Mouse (Mus musculus) thymus, adult 2 months (tissue): ENCODE measurements around the gene Dnajc13. TPM values are rescaled to one million over a fixed set of nuclear protein-coding genes. Genes with fewer than 3 reads are reported as not detected.

Source experiments
- DNase-seq: peaks from one replicate; pipeline ENCODE4 v3.0.0; 2021
- H3K27ac ChIP-seq: fragments of 200-500 bp; 2 replicates; pipeline ENCODE4 v1.5.1; 2012; ENCODE audit warnings: low read length, control low read depth; ENCODE audit not compliant: control insufficient read depth, insufficient read depth
- H3K27me3 ChIP-seq: fragments of 200-500 bp; 2 replicates; pipeline ENCODE4 v1.6.1; 2012; ENCODE audit warnings: mild to moderate bottlenecking, low read length, moderate library complexity, mixed read lengths; ENCODE audit not compliant: control insufficient read depth, insufficient read depth
- H3K36me3 ChIP-seq: fragments of 200-500 bp; 2 replicates; pipeline ENCODE4 v1.6.1; 2012; ENCODE audit warnings: mild to moderate bottlenecking, low read length, moderate library complexity; ENCODE audit not compliant: control insufficient read depth, insufficient read depth
- H3K4me1 ChIP-seq: fragments of 200-500 bp; replicated peaks from 2 replicates; pipeline ENCODE4 v1.6.1; 2012; ENCODE audit warnings: low read length; ENCODE audit not compliant: control insufficient read depth, insufficient read depth
- H3K4me3 ChIP-seq: fragments of 200-500 bp; 2 replicates; pipeline ENCODE4 v1.5.1; 2012; ENCODE audit warnings: mild to moderate bottlenecking, low read length, control low read depth, moderate library complexity; ENCODE audit not compliant: control insufficient read depth, insufficient read depth
- CTCF ChIP-seq: fragments of 200-500 bp; IDR thresholded peaks from 2 replicates; pipeline ENCODE4 v1.5.1; 2012; ENCODE audit warnings: mild to moderate bottlenecking, control low read depth, low read length, moderate library complexity, borderline replicate concordance; ENCODE audit not compliant: control insufficient read depth, poor library complexity, insufficient read depth; ENCODE audit errors: extremely low read depth
- POLR2A ChIP-seq: fragments of 200-500 bp; IDR thresholded peaks from 2 replicates; pipeline ENCODE4 v1.6.1; 2012; ENCODE audit warnings: mild to moderate bottlenecking, low read length, control low read depth, moderate library complexity; ENCODE audit not compliant: control insufficient read depth, poor library complexity, insufficient read depth; ENCODE audit errors: extremely low read depth
- whole genome bisulfite sequencing: fragments of 180-500 bp; shearing (Covaris S2); methylation state at CpG from one replicate; pipeline ENCODE4 v1.1.7; 2018; 5-methylcytosine and 5-hydroxymethylcytosine counted together
- polyA plus RNA-seq: library from polyadenylated mRNA; depleted of rRNA; stranded (reverse); fragments of >200 nt; gene quantifications from 2 replicates; pipeline ENCODE4 v1.2.3, GENCODE M21; 2012

Dnajc13 gene
- polyA plus RNA-seq, 1 experiment, result 59.7 TPM

DNA sequence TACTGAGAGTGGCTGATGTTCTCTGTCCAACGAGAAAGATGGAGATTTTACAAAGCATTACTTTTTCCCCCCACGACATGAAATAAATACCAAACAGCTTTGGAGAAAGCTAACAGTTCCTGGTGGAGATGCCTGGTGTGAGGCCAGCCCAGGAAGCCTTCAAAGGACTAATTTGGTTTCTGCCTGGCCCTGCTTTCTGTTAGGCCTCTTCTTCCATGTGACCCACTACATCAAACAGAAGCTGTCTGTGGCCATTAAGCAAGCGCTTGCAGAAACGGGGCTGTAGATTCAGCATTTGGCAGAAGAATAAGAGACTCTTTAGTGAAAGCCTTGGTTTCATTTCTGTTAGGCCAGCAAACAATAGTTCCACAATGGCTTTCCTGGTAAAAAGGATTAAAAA, 8.9 kb upstream of the Dnajc13 start:
- TF ChIP-seq CTCF, result no peak
- no peak for TF ChIP-seq POLR2A
- H3K27ac ChIP-seq, result no peak overlapping the region
- no peaks in the 10 kb centered on the region for H3K27me3 ChIP-seq
- no peak overlapping the region for H3K4me3 ChIP-seq
- no peaks in the 10 kb centered on the region for H3K4me1 ChIP-seq
- H3K36me3 ChIP-seq, result no peaks in the 10 kb centered on the region
- 78% methylated on average over 4 of the region's 4 CpGs for WGBS
- DNase-seq, result no peak

DNA sequence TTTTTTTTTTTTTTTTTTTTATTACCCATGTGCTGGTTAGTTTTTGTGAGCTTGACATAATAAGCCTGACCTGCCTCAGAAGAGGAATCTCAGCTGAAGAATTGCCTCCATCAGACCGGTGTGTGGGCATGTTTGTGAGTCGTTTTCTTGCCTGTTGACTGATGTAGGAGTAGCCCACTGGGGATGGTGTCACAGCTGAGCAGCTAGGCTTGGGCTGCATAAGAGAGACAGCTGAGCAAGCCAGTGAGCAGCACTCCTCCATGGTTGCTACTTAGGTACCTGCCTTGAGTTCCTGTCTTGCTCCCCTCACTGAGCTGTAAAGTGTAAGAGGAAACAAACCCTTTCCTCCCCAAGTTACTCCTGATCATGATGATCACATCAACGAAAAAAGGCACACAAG, 7.2 kb upstream of the Dnajc13 start:
- no peaks in the 10 kb centered on the region for H3K27me3 ChIP-seq
- TF ChIP-seq CTCF (no peak), POLR2A (no peak)
- no peaks in the 10 kb centered on the region for H3K4me1 ChIP-seq
- no peaks in the 10 kb centered on the region for H3K36me3 ChIP-seq
- H3K27ac ChIP-seq, result no peak overlapping the region
- 75% methylated on average over 3 of the region's 3 CpGs for WGBS
- H3K4me3 ChIP-seq, result no peak overlapping the region
- DNase-seq, result no peak

DNA sequence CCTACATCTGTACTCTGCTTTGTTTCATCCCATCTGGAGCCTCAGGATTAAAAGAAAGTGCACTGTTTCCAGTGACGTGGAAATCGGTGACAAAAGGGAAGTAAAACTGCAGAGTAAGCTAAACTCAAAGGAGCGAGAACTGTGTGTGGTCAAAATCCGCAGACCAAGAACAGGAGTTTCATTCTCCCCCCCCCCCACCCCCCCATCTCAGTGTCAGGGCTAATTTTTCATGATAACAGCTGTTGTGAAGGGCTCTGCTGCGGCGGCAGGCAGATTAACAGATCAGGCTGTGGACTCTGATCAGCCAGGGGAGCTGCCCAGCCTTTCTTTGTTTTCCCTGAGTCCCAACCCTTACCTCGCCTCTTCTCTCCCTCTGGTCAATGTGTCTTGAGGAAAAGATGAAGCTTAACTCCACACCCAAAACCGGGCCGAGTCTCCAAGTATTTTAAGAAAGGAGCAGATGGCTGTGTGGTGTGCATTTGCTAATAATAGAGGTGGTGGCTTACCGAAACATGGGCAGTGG, 6.7 kb upstream of the Dnajc13 start:
- H3K27me3 ChIP-seq, result no peaks in the 10 kb centered on the region
- TF ChIP-seq CTCF, result no peak
- TF ChIP-seq POLR2A, result no peak
- H3K36me3 ChIP-seq, result no peaks in the 10 kb centered on the region
- no peak overlapping the region for H3K27ac ChIP-seq
- DNase-seq, result no peak
- 10% methylated on average over 10 of the region's 10 CpGs for WGBS
- no peak overlapping the region for H3K4me3 ChIP-seq
- no peaks in the 10 kb centered on the region for H3K4me1 ChIP-seq

DNA sequence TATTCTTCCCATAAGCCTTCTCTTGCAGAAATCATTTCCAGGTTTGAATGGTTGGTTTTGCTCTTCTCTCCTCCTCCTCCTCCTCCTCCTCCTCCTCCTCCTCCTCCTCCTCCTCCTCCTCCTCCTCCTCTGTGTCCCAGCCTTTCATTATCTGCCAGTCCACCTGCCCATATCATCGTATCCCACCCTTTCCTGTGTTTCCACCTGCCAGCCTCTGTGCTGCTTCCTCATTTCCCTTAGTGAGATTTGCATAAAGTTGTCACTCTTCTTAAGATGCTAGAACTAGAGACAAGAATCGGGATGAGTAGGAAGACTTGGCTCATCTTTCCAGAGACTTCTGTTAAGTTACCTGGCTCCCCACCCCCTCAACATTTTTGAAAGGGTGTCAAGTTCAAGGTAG, 1.8 kb upstream of the Dnajc13 start:
- H3K4me1 ChIP-seq, result peaks cover 8% of the 10 kb centered on the region
- no peaks in the 10 kb centered on the region for H3K27me3 ChIP-seq
- TF ChIP-seq POLR2A (no peak), CTCF (no peak)
- no peak overlapping the region for H3K4me3 ChIP-seq
- H3K36me3 ChIP-seq, result no peaks in the 10 kb centered on the region
- 48% methylated on average over 2 of the region's 2 CpGs for WGBS
- no peak for DNase-seq
- H3K27ac ChIP-seq, result no peak overlapping the region

DNA sequence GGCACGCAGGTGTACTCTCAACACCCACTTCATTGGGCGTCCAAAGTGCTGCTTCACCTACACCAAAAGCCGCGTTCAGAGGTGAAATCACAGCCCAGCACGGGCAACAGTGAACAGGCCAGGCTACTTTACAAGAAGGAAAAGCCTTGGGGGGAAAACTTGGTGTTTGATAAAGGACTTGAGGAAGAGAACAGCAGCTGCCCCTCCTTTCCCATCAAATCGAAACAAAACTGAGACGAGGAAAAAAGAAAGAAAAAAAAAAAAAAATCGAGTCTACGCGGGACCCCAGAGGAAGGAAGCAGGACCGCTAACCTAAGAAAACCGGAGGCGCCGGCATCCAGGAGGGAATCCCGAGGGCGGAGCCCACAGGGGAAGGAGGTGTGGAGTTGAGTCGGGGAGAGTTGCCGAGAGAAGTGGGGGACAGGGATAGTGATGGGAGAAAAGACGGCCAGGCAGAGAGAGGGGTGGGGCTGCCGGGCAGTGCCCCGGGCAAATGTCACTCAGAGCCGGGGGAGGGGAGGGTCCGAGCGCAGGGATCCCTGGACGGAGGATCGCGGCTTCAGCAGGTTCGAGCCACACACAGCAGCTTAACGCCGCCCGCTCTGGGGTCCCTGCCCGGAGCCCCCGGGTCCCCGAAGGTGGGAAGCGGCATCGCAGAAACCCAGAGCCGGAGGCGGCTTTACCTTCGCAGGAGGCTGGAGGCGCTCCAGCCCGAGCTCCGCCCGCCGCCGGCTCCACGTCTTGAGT, 541 bp downstream of the Dnajc13 start:
- peak overlapping the region; percentile 71 for H3K4me3 ChIP-seq
- no peaks in the 10 kb centered on the region for H3K27me3 ChIP-seq
- TF ChIP-seq POLR2A (no peak), CTCF (no peak)
- H3K27ac ChIP-seq, result no peak overlapping the region
- H3K36me3 ChIP-seq, result no peaks in the 10 kb centered on the region
- under 1% methylated on average over 46 of the region's 46 CpGs for WGBS
- no peak for DNase-seq
- peaks cover 8% of the 10 kb centered on the region for H3K4me1 ChIP-seq

DNA sequence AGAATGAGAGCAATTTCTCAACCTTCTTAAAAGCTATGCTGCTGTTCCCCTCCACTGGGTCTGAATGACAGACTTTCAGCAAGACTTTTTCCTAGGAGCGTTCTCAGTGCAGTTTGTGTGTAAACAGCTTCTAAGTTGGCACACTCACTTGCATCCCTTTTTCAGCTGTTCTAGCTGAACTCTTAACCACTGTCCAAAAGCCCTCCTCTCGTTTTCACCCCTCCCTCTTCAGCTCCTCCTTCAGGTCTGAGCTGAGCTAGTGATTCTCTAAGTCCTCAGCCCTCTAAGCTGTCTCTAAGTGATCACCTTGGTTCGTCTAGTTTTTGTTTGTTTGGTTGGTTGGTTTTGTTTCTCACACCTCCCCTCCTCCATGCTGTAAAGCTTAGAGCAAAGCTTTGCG, 2.4 kb downstream of the Dnajc13 start:
- no peak overlapping the region for H3K4me3 ChIP-seq
- H3K4me1 ChIP-seq, result peaks cover 8% of the 10 kb centered on the region
- 75% methylated on average over 4 of the region's 4 CpGs for WGBS

DNA sequence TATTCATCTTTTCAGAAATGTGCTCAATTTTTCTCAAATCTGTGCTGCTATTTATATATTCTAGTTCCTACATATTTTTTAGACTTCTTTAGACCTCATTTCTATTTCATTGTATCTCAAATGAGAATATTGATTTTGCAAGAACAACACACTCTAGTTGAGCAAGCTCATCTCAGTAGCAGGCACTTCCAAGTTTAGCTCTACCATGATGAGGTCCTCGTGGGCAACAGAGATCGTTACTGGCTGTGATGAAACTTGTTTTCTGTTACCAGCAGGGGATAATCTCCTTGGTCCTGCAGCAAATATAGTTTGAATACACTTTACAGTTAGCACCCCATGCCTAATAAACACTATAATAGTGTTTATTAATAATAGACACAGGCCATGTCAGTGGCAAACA, 6.6 kb downstream of the Dnajc13 start:
- Histone ChIP-seq H3K36me3 (no peaks in the 10 kb centered on the region), H3K4me1 (peaks cover 2% of the 10 kb centered on the region; the same call in 1 of the 2 replicates), H3K27ac (no peak overlapping the region), H3K4me3 (no peak overlapping the region), H3K27me3 (no peaks in the 10 kb centered on the region)
- TF ChIP-seq POLR2A (no peak), CTCF (no peak)
- WGBS, result 93% methylated on average over 2 of the region's 2 CpGs
- DNase-seq, result no peak

More for the DNA sequence above, 2.4 kb downstream of the Dnajc13 start:
- no peak overlapping the region for H3K27ac ChIP-seq
- DNase-seq, result no peak
- no peak for TF ChIP-seq POLR2A
- TF ChIP-seq CTCF, result no peak
- no peaks in the 10 kb centered on the region for H3K36me3 ChIP-seq
- H3K27me3 ChIP-seq, result no peaks in the 10 kb centered on the region
